Mouse (Mus musculus) right cerebral cortex, postnatal 4 days (tissue): ENCODE results near the gene Prrc2b.

Source experiments
- DNase-seq: peaks from one replicate; pipeline ENCODE4 v3.0.0-alpha.2; 2022

Gene Prrc2b

DNA sequence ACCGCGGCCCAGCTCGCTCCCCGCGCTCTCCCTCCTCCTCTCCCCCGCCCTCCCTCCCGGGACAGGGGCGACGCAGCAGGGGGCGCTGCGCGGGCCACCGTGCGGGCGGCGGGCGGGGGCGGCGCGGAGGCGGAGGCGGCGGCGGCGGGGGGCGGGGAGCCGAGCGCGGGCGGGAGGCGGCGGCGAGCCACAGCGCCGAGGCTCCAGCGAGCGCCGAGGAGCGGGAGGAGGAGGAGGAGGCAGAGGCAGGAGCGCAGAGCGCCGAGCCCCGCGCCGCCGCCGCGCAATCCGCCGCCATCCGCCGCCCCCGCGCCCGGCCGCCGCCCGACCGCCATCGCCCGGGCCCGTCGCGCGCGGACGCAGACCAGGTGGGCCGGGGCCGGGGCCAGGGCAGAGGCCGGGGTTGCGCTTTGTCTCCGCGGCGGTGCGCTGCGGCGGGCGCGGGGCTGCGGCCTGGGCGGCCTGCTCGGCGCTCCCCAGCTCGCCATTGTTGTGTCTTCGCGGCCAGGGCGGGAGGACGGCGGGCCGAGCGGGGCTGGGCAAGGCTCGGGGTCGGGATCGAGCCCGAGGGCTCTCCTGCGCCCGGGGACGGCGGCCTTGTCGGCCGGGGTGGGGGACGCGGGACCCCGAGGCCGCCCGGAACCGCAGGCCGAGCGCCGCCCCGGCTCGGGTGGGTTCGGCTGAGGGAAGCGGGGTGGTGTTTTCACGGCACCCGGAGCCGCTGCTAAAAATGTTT is at the start of gene Prrc2b:
Prrc2b (plus strand) TSS at position 159 of the 736 bp plus-strand sequence.
- DNase-seq, result peak; percentile 83

DNA sequence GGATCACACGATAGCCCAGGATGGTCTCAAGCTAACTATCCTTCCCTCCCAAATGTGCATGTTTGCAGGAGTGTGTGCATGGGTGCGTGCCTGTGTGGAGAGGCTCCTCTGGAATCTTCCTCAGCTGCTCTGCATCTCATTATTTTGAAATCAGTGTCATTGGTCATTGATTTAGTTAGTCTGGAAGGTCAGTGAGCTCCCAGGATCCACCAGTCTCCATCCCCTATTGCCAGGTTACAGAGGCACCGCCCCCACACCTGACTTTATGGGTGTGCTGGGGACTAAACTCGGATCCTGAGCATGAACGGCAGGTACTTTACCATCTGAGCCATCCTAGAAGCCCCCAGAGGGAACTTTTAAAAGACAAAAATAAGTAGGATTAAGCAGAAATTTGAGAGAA is 47.9 kb upstream of the Prrc2b start:
- DNase-seq, result no peak

DNA sequence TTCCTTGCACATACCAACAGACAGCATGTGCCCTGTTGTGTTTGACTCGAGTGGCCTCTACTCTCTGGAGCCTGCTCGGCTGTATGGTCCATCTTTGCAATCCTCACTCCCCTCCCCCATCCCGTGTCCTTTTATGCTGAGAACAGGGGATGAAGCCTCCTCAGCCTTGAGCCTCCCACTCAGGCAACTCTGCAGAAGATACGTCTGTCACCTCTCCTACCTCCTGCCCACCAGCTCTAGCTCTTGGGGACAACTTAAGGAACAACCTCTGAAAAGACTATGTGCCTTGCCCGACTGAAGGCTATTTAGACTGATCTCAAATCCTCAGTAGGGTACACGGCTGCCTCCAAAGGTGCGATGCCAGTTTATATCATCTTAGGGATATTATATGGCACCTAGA is 47.3 kb upstream of the Prrc2b start:
- DNase-seq, result no peak

DNA sequence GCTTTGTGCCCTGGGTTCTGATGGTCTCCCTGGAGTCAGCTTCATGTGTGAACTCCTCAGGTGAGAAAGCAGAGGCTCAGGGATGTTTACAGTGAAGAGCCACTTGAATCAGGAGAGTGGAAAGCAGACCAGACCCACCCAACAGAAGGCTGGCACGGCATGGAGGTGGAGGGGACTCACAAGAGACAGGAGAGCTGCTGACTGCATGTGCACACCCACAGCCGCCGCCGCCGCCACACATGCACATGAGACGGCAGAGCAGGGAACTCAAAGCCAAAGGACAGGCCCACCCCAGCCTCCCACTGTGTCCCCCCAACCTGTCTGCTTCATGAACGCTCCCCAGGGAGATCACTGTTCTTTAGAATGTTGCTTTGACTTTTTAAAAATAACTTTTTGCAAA is 46.8 kb upstream of the Prrc2b start:
- no peak for DNase-seq

DNA sequence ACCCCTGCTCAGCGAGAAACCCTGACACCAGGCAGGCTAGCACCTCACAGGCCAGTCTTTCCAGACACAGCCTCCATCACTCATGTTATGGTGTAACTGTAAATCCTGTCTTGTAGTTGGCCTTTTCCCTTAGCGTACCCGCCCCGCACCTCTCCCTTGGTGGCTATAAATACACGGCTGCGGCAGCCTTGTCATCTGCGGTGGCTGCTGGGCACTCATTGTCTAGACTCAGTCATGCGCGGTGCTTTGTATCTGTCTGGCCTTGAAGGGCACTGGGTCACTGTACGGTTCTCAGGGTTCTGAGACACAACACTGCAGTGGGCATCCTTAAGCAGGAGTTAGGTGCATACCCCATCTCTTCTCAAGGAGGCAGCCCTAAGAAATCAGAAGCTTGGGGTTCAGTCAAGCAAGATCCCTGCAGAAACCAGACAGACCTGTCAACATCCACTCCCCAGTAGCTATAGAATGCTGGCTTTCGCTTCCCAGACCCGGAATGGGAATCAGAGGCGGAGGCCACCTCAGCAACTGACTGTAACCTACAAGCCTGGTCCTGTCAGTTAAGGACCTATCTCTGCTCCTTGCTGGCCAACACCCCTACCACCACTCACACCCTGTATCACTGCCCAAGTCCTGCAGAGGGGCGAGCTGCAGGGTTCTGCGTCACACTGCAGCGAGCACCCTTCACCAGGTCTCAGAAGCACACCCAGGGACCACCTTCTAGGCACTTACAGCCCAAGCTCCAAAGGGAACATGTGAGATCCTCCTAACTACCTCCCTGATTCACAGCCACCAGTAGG is 45.6 kb upstream of the Prrc2b start:
- DNase-seq, result no peak

DNA sequence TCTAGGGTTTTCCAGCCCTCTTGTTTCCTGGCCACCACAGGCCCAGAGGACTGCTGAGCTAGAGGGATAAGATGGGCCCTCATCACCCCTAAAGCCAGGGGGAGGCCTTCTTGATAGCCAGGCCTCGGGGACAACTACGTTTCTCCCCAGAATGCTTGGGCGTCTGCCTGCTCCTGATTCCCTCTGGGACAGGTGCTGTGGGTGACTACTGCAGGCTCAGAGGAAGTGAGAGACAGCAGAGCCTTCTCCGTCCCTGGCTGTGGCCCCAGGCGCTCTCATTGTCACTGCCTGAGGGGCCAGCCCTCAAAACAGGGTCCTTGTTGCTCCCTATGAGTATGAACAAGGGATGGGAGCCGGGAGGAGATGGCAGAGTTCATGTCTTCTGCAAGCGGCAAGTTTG is 45.0 kb upstream of the Prrc2b start:
- DNase-seq, result no peak

DNA sequence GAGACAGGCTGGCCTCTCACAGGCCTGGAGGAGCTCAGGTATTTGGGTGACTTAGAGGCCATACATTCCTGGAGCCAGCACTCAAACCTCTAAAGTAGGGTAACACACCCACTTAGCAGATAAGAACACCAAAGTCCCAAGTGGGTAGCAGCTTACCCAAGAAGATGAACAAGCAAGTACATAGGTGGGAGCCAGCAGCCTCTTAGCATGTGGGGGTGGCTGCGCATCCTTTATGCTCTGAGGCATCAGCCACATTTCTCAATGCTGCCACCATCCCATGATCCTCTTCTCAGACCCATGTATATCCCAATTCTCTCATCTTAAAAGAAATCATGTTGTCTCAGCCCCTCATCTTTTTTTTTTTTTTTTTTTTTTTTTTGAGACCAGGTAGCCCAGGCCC is 39.6 kb upstream of the Prrc2b start:
- no peak for DNase-seq

DNA sequence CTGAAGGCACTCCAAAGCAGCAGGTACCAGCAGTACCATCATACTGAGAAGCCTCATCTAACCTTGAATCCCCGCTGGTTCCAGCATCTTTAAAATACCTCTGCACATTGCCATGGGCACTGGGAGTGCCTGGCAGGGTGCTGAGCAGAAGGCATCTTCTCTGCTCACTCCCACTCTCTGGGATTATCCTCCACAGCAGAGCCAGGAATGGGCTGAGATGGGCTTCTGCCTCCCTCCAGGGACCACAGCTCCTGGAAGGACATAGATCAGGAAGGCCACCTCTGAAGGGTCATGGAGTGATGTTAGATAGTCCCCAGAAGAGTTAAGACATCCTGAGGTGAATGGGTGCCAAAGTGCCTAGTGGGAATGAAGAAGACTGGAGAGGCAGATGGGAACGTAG is 38.3 kb upstream of the Prrc2b start:
- no peak for DNase-seq

DNA sequence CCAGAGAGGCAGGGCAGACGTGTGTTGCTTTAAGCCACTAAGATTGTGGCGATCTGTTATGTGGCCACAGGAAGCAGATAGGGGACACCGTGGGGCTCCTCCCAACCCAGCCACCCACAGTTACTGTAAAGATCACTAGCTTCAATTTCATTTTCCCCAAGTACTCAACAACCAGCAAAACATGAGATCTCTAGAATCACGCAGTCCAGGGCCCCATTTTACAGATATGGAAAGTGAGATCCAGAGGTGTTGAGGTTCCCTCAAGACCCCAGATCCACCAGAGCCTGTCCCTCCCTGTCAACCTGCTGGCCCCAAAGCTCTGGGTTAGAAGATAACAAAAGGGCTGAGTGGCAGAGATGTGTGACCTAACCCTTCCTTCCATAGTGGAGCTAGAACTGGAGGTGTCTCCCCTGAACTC is 35.0 kb upstream of the Prrc2b start:
- DNase-seq, result no peak

DNA sequence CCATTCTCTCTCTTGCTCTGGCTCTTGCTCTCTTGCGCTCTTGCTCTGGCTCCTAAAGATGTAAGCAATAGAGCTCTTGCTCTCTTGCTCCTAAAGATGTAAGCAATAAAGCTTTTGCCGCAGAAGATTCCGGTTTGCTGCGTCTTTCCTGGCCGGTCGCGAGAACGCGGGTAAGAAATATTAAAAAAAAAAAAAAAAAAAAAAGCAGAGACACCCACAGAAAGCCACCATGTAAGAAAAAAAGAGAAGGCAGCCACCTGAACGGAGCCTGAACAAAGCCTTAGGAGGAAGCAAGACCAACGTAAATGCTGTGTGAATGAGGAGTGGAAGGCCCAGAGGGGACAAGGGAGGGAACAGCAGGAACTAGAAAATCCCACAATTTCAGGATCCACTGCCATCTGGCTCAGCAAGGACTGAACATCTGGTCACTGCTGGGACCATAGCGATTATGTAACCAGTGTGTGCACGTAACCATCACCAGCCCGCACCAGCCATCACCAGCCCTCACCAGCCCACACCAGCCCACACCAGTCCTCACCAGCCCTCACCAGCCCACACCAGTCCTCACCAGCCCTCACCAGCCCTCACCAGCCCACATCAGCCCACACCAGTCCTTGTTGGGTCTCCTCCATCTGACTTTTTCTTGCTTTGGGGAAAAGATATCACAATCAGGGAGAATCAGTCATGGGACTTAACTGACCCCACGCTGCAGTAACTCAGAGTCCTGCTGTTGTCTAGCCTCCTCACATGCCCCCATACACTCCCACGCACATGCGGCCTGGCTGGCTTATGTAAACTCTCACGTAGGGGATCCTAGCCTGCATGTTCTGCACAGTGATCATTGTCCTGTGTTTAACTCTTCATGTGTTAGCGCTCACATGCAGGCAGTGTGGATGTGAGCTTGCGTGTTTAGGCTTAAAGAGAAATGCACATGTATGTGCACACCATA is 30.8 kb upstream of the Prrc2b start:
- no peak for DNase-seq

DNA sequence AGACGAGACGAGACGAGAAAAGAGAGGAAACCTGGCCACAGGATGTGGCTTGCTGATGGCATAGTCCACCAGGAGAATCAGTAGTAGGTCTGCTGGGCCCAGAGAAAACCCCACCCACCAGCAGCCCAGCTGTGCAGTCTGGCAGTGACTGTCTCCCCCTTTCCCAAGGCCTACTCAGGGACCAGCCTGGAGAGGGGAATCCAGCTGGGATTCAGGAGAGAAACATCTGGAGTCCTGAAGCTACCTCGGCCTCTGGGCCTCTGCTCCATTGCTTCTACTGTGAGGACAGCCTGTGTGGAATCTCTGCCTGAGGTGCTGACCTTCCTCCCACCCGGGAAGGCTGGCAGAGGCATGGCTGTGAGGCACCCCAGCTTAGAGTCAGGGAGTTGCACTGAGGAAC is 29.7 kb upstream of the Prrc2b start:
- no peak for DNase-seq

DNA sequence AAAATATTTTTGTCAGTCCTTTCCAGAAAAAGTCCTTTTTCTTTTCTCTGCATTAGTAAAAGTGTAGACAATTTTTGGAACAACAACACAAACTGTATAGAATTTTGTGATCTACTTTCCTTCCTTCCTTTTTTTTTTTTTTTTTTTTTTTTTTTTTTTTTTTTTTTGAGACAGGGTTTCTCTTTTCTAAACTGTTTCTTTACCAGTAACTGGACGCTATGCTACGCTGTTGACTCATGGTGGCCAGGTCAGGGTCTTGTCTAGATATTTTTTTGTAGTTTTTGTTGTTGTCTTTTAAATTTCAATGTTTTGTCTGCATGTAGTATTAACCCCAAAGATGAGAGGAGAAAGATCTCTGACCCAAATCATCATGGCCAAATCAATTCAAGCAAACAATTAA is 29.1 kb upstream of the Prrc2b start:
- DNase-seq, result no peak

DNA sequence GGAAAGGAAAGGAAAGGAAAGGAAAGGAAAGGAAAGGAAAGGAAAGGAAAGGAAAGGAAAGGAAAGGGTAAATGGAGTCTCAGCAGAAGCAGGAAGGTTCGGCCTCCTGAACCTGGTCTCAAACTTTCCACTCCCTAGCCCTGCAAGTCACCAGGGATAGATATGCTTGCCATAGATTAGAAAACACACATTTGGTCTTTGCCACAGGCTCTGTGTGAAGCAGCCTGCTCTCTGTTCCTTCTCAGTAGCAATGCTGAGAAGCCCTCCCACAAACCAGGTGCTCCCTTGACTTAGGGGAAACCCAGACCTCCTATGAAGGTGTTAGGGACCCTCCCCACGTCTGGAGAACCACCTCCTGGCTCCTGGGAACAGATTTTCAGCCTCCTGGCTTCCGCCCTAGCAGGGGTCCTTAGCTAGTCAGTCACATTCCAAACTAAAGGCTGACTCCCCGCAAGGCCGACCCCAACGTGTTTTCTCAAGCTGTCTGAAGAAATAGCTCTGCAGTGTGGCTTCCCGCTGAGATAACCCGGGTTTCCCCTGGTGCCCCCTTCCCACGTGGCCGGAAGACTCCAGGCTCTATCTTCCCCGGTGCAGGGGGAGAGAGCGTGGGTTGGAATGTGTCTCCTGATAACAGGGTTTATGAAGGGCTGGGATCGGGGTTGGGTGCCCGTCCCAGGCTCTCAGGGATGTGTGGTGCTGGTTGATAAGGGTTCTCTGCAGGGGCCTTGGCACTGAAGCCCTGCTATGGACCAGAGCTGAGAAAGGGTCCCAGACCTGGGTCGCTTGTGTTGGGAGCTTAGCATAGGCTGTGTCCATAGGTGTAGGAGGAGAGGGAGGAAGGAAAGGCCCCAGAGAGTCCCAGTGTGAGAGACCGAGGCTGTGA is 23.0 kb upstream of the Prrc2b start:
- DNase-seq, result no peak

DNA sequence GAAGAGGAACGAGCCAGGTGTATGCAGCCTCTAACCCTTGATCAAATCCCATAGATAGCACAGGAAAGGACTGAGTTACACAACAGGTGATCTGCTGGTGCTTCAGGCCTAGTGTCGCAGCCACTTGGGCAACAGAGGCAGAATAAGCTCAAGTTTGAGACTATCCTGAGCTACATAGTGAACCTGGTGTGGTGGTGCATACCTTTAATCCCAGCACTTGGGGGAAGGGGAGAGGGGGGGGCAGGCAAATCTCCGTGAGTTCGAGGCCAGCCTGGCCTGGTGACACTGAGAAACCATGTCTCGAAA is 22.4 kb upstream of the Prrc2b start:
- no peak for DNase-seq

DNA sequence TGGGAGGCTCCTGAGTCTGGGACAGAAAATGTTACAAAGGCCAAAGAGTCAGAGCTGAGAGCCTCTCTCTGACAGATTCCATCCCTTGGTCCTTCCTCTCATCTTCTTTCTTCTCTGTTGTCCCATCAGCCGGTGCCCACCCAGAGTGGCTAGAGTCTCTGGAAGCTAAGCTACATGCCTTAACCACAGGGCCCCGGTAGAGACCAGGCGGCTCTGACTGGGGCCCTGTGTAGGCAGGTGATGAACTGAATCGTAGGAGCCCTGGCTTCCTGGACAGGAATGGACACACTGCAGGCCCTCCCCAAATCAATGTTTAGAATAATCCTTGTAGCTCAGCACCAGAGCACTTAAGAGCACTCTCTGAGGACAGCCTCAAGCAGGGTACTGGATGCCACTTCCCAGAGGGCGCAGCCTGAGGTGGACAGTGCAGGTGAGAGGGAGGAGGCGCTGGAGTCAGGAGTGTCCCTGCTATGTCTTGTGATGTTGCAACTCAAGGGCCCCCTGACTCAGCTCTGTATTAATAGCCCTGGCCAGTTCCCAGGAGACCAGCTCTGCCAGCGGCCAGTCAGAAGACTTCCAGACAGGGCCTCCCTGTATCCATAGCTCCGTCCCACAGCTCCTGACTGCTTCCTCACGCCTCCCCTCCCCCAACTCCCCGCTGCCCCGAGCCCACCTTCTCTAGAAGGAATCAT is 21.4 kb upstream of the Prrc2b start:
- no peak for DNase-seq

DNA sequence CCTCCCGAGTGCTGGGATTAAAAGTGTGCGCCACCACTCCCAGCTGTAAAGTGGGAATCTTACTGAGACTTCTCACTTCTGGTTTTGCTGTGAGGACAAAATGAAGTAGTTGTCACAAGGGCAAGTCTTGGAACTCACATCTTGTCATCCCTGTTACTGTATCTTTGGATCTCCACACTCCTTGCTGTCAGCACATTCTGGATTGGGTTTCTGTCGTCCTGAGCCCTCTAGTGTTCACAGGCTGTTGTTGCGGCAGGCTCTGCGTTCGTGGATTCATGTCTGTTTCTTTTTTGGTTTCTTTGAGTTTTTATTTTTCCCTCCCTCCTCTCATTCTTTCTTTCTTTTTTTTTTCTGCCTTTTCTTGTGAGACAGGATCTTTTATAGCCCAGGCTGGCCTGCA is 20.4 kb upstream of the Prrc2b start:
- DNase-seq, result peak; percentile 52

DNA sequence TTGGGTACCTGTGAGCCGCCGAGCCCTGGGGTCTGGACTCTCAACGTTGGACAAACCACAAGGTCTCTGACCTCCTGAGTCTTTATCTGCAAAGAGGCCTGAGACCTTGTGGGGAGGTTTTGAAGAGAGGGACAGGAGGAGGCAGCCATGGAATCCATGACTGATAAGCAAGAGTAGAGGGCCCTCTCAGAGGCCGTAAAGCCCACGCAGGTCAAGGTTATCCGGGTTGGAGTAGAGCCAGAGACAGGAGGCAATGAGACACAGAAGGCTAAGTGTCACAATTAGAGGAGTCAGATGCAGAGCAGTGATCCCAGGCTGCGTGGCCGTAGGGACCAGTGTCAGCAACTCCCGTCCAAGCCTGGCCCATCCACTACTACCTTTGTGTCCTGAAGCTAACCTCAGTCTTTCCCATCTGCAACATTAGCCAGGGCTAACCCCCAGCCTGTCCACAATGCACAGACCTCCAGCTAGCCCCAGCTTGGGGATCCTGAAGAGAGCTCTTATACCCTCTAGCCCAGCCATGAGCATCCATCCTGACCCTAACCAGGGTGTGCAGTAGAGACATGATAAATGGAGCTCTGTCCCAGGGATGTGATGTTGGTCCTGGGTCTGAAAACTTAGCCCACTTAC is 19.6 kb upstream of the Prrc2b start:
- DNase-seq, result no peak

DNA sequence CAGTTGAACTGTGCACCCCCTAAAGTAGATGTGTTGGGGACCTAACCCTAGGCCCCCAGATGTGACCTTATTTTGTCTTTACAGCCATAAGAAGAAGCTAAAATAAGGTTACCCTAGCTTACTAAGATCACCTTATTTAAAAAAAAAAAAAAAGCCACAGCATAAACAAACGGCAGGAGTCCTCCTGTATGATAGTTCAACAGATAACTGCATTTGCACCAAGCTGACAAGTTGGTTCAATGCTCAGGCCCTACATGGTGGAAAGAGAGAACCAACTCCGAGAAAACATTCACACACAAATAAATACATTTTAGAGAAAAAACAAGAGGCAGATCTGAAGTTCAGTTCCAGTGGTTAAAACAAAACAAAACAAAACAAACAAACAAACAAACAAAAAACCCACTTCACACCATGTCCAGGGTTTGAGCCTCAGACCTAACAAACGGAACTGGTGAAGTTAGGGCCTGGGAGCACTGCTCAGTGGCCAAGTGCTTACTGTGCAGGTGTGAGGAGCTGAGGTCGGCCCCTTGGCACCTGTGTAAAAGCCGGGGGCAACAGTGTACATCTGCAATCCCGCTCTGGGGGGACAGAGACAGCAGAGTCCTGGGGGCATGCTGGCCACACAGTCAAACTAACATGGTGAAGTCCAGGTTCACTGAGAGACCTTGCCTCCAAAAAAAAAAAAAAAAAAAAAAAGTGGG is 18.9 kb upstream of the Prrc2b start:
- no peak for DNase-seq

DNA sequence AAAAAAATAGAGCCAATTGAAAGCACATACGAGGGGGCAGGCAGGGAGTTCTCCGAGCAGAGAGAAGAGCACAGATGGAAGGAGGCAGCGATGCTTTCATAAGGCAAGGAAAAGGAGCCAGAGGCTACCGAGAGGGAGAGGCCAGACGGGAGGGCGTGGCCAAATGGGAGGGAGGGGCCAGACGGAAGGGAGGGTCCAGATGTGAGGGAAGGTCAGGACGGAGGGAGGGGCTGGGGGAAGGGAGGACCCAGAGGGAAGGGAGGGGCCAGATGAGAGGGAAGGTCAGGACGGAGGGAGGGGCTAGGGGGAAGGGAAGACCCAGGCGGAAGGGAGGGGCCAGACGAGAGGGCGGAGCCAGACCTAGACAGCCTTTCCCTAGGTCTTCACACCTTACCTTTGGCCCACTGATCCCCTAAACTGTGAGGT is 18.3 kb upstream of the Prrc2b start:
- no peak for DNase-seq

DNA sequence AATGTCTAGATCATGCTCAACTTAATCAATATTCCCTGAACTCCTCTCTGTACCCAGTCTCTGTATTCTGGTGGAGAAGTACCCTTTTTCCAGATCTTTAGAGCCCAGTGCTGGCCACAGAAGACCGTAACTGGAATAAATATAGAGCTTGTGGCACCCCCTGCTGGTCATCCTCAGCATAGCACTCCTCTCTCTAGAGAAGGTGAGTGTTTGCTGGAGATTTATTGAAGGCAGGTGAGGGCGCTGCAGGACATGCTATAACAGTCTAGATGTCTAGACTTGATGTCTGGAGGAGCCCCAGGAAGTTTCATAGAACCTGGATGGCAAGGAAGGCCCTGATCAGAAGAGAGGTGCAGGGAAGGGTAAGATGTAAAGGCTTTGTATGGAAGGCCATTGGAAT is 16.8 kb upstream of the Prrc2b start:
- DNase-seq, result peak; percentile 89
